Comparison of ENCODE assay signal across 16 mouse cellular contexts in genomic region chr8:91913121-91913520, GRCm38 (mm10).
"Had no signal": no experiment of that assay in that cellular context is flagged by ENCODE, and none has a peak within 500 bp of the region (broad histone marks: within the 10 kb centered on the region; RNA-seq: fewer than 3 reads in every experiment).

No protein-coding gene starts in this region.

- H3K27me3 ChIP-seq: megakaryocyte, embryonic 14.5 days; neural tube, embryonic 12.5 days; stomach, embryonic 15.5 days had no signal

- ATAC-seq: liver, postnatal 0 days; midbrain, embryonic 13.5 days had no signal

- H3K36me3 ChIP-seq: limb, embryonic 12.5 days; liver, embryonic 13.5 days; lung, embryonic 15.5 days; midbrain, embryonic 13.5 days; neural tube, embryonic 12.5 days; stomach, embryonic 15.5 days had no signal

- H3K9ac ChIP-seq: limb, embryonic 12.5 days; liver, embryonic 13.5 days; liver, postnatal 0 days; lung, embryonic 15.5 days; midbrain, embryonic 13.5 days; neural tube, embryonic 12.5 days; stomach, embryonic 15.5 days had no signal

- H3K4me2 ChIP-seq: limb, embryonic 12.5 days; liver, embryonic 13.5 days; lung, embryonic 15.5 days; midbrain, embryonic 13.5 days; neural tube, embryonic 12.5 days; stomach, embryonic 15.5 days had no signal

- H3K27ac ChIP-seq: limb, embryonic 12.5 days; liver, embryonic 13.5 days; lung, embryonic 15.5 days; macrophage; midbrain, embryonic 13.5 days; neural tube, embryonic 12.5 days; stomach, embryonic 15.5 days had no signal

- H3K9me3 ChIP-seq: limb, embryonic 12.5 days; liver, embryonic 13.5 days; lung, embryonic 15.5 days; midbrain, embryonic 13.5 days; neural tube, embryonic 12.5 days; stomach, embryonic 15.5 days had no signal

- H3K4me3 ChIP-seq: limb, embryonic 12.5 days; liver, embryonic 13.5 days; lung, embryonic 15.5 days; megakaryocyte, embryonic 14.5 days; midbrain, embryonic 13.5 days; neural tube, embryonic 12.5 days; stomach, embryonic 15.5 days had no signal

- DNase-seq: kidney, adult 8-10 months; kidney, postnatal 25 days; liver; liver, embryonic 13.5 days; liver, postnatal 0 days; lung, postnatal 14 days; right cerebral cortex, postnatal 14 days; thymus, adult 2 months; thymus, postnatal 25 days had no signal

- H3K4me1 ChIP-seq: liver, embryonic 13.5 days; megakaryocyte, embryonic 14.5 days had no signal
